Mouse (Mus musculus) hindbrain, embryonic 13.5 days (tissue): ENCODE results near the gene Rsph3b. TPM values are rescaled to one million over a fixed set of nuclear protein-coding genes. Genes with fewer than 3 reads are reported as not detected.

Source experiments
- ATAC-seq: fragments of 200-750 bp; cut with Nextera tagmentation; 2 replicates; pipeline ENCODE4 v1.8.0; 2017; ENCODE audit warnings: moderate TSS enrichment; ENCODE audit not compliant: low FRiP score
- H3K27ac ChIP-seq: fragments of 300-500 bp; sonication (generic); 2 replicates; pipeline ENCODE4 v1.5.1; 2015; ENCODE audit warnings: inconsistent platforms, mild to moderate bottlenecking, moderate library complexity
- H3K27me3 ChIP-seq: fragments of 300-500 bp; sonication (generic); 2 replicates; pipeline ENCODE4 v1.6.1; 2015; ENCODE audit warnings: mild to moderate bottlenecking, inconsistent platforms
- H3K36me3 ChIP-seq: fragments of 300-500 bp; sonication (generic); 2 replicates; pipeline ENCODE4 v1.6.1; 2015; ENCODE audit warnings: mild to moderate bottlenecking, inconsistent platforms
- H3K4me1 ChIP-seq: fragments of 300-500 bp; sonication (generic); replicated peaks from 2 replicates; pipeline ENCODE4 v1.6.1; 2015; ENCODE audit warnings: inconsistent platforms
- H3K4me2 ChIP-seq: fragments of 300-500 bp; sonication (generic); 2 replicates; pipeline ENCODE4 v1.6.1; 2015; ENCODE audit warnings: inconsistent platforms, mild to moderate bottlenecking, moderate library complexity
- H3K4me3 ChIP-seq: fragments of 300-500 bp; sonication (generic); 2 replicates; pipeline ENCODE4 v1.5.1; 2015; ENCODE audit warnings: mild to moderate bottlenecking, inconsistent platforms
- H3K9ac ChIP-seq: fragments of 300-500 bp; sonication (generic); 2 replicates; pipeline ENCODE4 v1.6.1; 2015; ENCODE audit warnings: mild to moderate bottlenecking, inconsistent platforms
- H3K9me3 ChIP-seq: fragments of 300-500 bp; sonication (generic); 2 replicates; pipeline ENCODE4 v1.6.1; 2016; ENCODE audit warnings: inconsistent platforms
- WGBS: fragments of 180-500 bp; shearing (Covaris S2); methylation state at CpG from one replicate; pipeline ENCODE4 v1.1.7; 2015; 5-methylcytosine and 5-hydroxymethylcytosine counted together
- polyA plus RNA-seq: library from polyadenylated mRNA; unstranded; fragments of >200 nt; fragmentation: Nextera tagmentation; extraction: Ambion mirVana; gene quantifications from 2 replicates; pipeline ENCODE4 v1.2.1, GENCODE M21; 2015

The Rsph3b gene
- polyA plus RNA-seq, 1 experiment from 2014 or later = 56.4 TPM

- Histone ChIP-seq H3K9me3 (peaks cover 17% of the 10 kb centered on the region), H3K4me1 (no peaks in the 10 kb centered on the region), H3K4me2 (no peak overlapping the region), H3K4me3 (no peak overlapping the region), H3K27ac (no peak overlapping the region), H3K36me3 (no peaks in the 10 kb centered on the region), H3K27me3 (0 out of 2 replicates have a peak, but pooled peaks cover 7% of the 10 kb centered on the region), H3K9ac (no peak overlapping the region)
- ATAC-seq = no peak
- WGBS = 90% methylated on average over 2 of the region's 2 CpGs
These were observed 77.1 kb downstream of the Rsph3b start for GRCm38 (mm10) chr17:6871421-6871820.

GRCm38 (mm10) chr17:6868810-6869209, 79.7 kb downstream of the Rsph3b start:
- Histone ChIP-seq H3K36me3 (no peaks in the 10 kb centered on the region), H3K4me3 (no peak overlapping the region)

GRCm38 (mm10) chr17:6867740-6868139, 80.7 kb downstream of the Rsph3b start:
- Histone ChIP-seq H3K9me3 (no peaks in the 10 kb centered on the region), H3K27me3 (peaks cover 32% of the 10 kb centered on the region; the same call in 1 of the 2 replicates), H3K36me3 (no peaks in the 10 kb centered on the region), H3K9ac (no peak overlapping the region), H3K27ac (no peak overlapping the region), H3K4me2 (no peak overlapping the region), H3K4me3 (no peak overlapping the region), H3K4me1 (peaks cover 10% of the 10 kb centered on the region)
- no peak for ATAC-seq
- 27% methylated on average over 7 of the region's 7 CpGs for WGBS

More at GRCm38 (mm10) chr17:6868810-6869209, 79.7 kb downstream of the Rsph3b start:
- Histone ChIP-seq H3K27ac (no peak overlapping the region), H3K4me2 (no peak overlapping the region), H3K4me1 (peaks cover 10% of the 10 kb centered on the region), H3K9me3 (peaks cover 9% of the 10 kb centered on the region; the same call in 1 of the 2 replicates), H3K27me3 (0 out of 2 replicates have a peak, but pooled peaks cover 23% of the 10 kb centered on the region), H3K9ac (no peak overlapping the region)
- no peak for ATAC-seq

GRCm38 (mm10) chr17:6866576-6866975, 81.9 kb downstream of the Rsph3b start:
- ATAC-seq = no peak
- H3K27ac ChIP-seq = no peak overlapping the region

GRCm38 (mm10) chr17:6865580-6865979, 82.9 kb downstream of the Rsph3b start:
- Histone ChIP-seq H3K27me3 (peaks cover 31% of the 10 kb centered on the region; the same call in 1 of the 2 replicates), H3K9me3 (no peaks in the 10 kb centered on the region), H3K4me2 (no peak overlapping the region), H3K36me3 (no peaks in the 10 kb centered on the region), H3K27ac (no peak overlapping the region), H3K9ac (no peak overlapping the region), H3K4me1 (peaks cover 28% of the 10 kb centered on the region), H3K4me3 (no peak overlapping the region)
- WGBS = 63% methylated on average over 5 of the region's 5 CpGs
- ATAC-seq = no peak

More at GRCm38 (mm10) chr17:6866576-6866975, 81.9 kb downstream of the Rsph3b start:
- H3K4me2 ChIP-seq = no peak overlapping the region
- 76% methylated on average over 1 of the region's 1 CpGs for WGBS
- H3K4me3 ChIP-seq = no peak overlapping the region
- peaks cover 18% of the 10 kb centered on the region for H3K4me1 ChIP-seq
- H3K36me3 ChIP-seq = no peaks in the 10 kb centered on the region
- H3K9me3 ChIP-seq = no peaks in the 10 kb centered on the region
- no peak overlapping the region for H3K9ac ChIP-seq
- peaks cover 35% of the 10 kb centered on the region; the same call in 1 of the 2 replicates for H3K27me3 ChIP-seq

GRCm38 (mm10) chr17:6864869-6865268, 83.6 kb downstream of the Rsph3b start:
- ATAC-seq = no peak
- H3K27me3 ChIP-seq = peaks cover 31% of the 10 kb centered on the region; the same call in 1 of the 2 replicates
- no peak overlapping the region for H3K27ac ChIP-seq
- peak overlapping the region; percentile 26 for H3K4me2 ChIP-seq
- no peaks in the 10 kb centered on the region for H3K36me3 ChIP-seq
- H3K4me1 ChIP-seq = peaks cover 36% of the 10 kb centered on the region
- H3K9ac ChIP-seq = no peak overlapping the region
- no peaks in the 10 kb centered on the region for H3K9me3 ChIP-seq
- WGBS = 19% methylated on average over 13 of the region's 13 CpGs
- H3K4me3 ChIP-seq = no peak overlapping the region

- no peak overlapping the region for H3K4me2 ChIP-seq
- ATAC-seq = no peak
- H3K36me3 ChIP-seq = no peaks in the 10 kb centered on the region
- H3K4me3 ChIP-seq = no peak overlapping the region
- peaks cover 31% of the 10 kb centered on the region; the same call in 1 of the 2 replicates for H3K27me3 ChIP-seq
- no peaks in the 10 kb centered on the region for H3K9me3 ChIP-seq
- H3K9ac ChIP-seq = no peak overlapping the region
- H3K4me1 ChIP-seq = peaks cover 39% of the 10 kb centered on the region
- WGBS = 86% methylated on average over 6 of the region's 6 CpGs
- no peak overlapping the region for H3K27ac ChIP-seq
These were observed 85.0 kb downstream of the Rsph3b start for GRCm38 (mm10) chr17:6863521-6863920.

GRCm38 (mm10) chr17:6862040-6862780, 86.3 kb downstream of the Rsph3b start:
- H3K4me3 ChIP-seq = no peak overlapping the region

GRCm38 (mm10) chr17:6861181-6862039, 87.1 kb downstream of the Rsph3b start:
- WGBS = 2% methylated on average over 28 of the region's 28 CpGs
- H3K27me3 ChIP-seq = peaks cover 28% of the 10 kb centered on the region; the same call in 1 of the 2 replicates
- H3K4me2 ChIP-seq = peak overlapping the region; percentile 51
- H3K4me1 ChIP-seq = peaks cover 39% of the 10 kb centered on the region
- H3K36me3 ChIP-seq = no peaks in the 10 kb centered on the region
- H3K27ac ChIP-seq = peak overlapping the region; percentile 83
- H3K9ac ChIP-seq = peak overlapping the region; percentile 46; the same call in 1 of the 2 replicates
- H3K4me3 ChIP-seq = peak overlapping the region; percentile 22; the same call in 1 of the 2 replicates
- H3K9me3 ChIP-seq = no peaks in the 10 kb centered on the region
- ATAC-seq = peak; percentile 87

More at GRCm38 (mm10) chr17:6862040-6862780, 86.3 kb downstream of the Rsph3b start:
- 38% methylated on average over 12 of the region's 12 CpGs for WGBS
- Histone ChIP-seq H3K4me1 (peaks cover 39% of the 10 kb centered on the region), H3K9ac (peak overlapping the region; percentile 46; the same call in 1 of the 2 replicates), H3K36me3 (no peaks in the 10 kb centered on the region), H3K27ac (peak overlapping the region; percentile 83), H3K27me3 (peaks cover 29% of the 10 kb centered on the region; the same call in 1 of the 2 replicates), H3K4me2 (peak overlapping the region; percentile 51), H3K9me3 (no peaks in the 10 kb centered on the region)
- ATAC-seq = no peak

GRCm38 (mm10) chr17:6860491-6860897, 88.0 kb downstream of the Rsph3b start:
- ATAC-seq = peak; percentile 34; the same call in 1 of the 2 replicates
- H3K4me2 ChIP-seq = 0 out of 2 replicates have a peak overlapping the region, but pooled peaks have one; percentile 13
- peaks cover 39% of the 10 kb centered on the region for H3K4me1 ChIP-seq
- H3K27me3 ChIP-seq = peaks cover 21% of the 10 kb centered on the region; the same call in 1 of the 2 replicates
- H3K4me3 ChIP-seq = no peak overlapping the region
- H3K9ac ChIP-seq = no peak overlapping the region
- H3K36me3 ChIP-seq = no peaks in the 10 kb centered on the region
- H3K9me3 ChIP-seq = no peaks in the 10 kb centered on the region
- WGBS = 8% methylated on average over 12 of the region's 12 CpGs
- peak overlapping the region; percentile 83 for H3K27ac ChIP-seq

- no peak overlapping the region for H3K4me2 ChIP-seq
- no peaks in the 10 kb centered on the region for H3K36me3 ChIP-seq
- H3K4me3 ChIP-seq = no peak overlapping the region
- peaks cover 38% of the 10 kb centered on the region for H3K4me1 ChIP-seq
- H3K27ac ChIP-seq = peak overlapping the region; percentile 83
- 23% methylated on average over 4 of the region's 4 CpGs for WGBS
- no peaks in the 10 kb centered on the region for H3K9me3 ChIP-seq
- no peak for ATAC-seq
- H3K9ac ChIP-seq = no peak overlapping the region
- H3K27me3 ChIP-seq = peaks cover 17% of the 10 kb centered on the region; the same call in 1 of the 2 replicates
These were observed 88.4 kb downstream of the Rsph3b start for GRCm38 (mm10) chr17:6860067-6860466.
